Mouse (Mus musculus) embryo, embryonic 11 days (tissue): ENCODE results near the gene Olfr521.
A peak's percentile ranks its signal among the peaks of the same experiment; 100 is the strongest.
"Not testable (repeated sequence)": the region's sequence is repeated elsewhere in the genome, so short reads cannot be mapped to it uniquely, and the experiment has no call there.

Experiments used
- DNase-seq: peaks from one replicate; pipeline ENCODE4 v3.0.0-alpha.2; 2015

The Olfr521 gene

GRCm38 (mm10) chr7:99763207-99763606 lies at the start of gene Olfr521:
Gene Olfr521 (plus strand): TSS chr7:99763507.
- no peak for DNase-seq

- DNase-seq, result no peak
Observed at GRCm38 (mm10) chr7:99716536-99716935, 46.8 kb upstream of the Olfr521 start.

GRCm38 (mm10) chr7:99729973-99730372 lies 33.3 kb upstream of the Olfr521 start, which contains the start of gene Olfr520:
Gene Olfr520 (plus strand): TSS chr7:99730273.
- DNase-seq, result no peak

GRCm38 (mm10) chr7:99734612-99735011 lies 28.7 kb upstream of the Olfr521 start:
- DNase-seq, result no peak

- DNase-seq, result not testable (repeated sequence)
Observed at GRCm38 (mm10) chr7:99735491-99735890, 27.8 kb upstream of the Olfr521 start.

- no peak for DNase-seq
Observed at GRCm38 (mm10) chr7:99739276-99739675, 24.0 kb upstream of the Olfr521 start.

- no peak for DNase-seq
Observed at GRCm38 (mm10) chr7:99781385-99781784, 18.1 kb downstream of the Olfr521 start.

- no peak for DNase-seq
Observed at GRCm38 (mm10) chr7:99781916-99782315, 18.6 kb downstream of the Olfr521 start.

- no peak for DNase-seq
Observed at GRCm38 (mm10) chr7:99783421-99783820, 20.1 kb downstream of the Olfr521 start.

GRCm38 (mm10) chr7:99785553-99785952 lies 22.2 kb downstream of the Olfr521 start:
- DNase-seq, result no peak

GRCm38 (mm10) chr7:99786774-99787173 lies 23.5 kb downstream of the Olfr521 start:
- no peak for DNase-seq

GRCm38 (mm10) chr7:99787935-99788334 lies 24.6 kb downstream of the Olfr521 start:
- DNase-seq, result no peak

- peak; percentile 26 for DNase-seq
Observed at GRCm38 (mm10) chr7:99788563-99788962, 25.3 kb downstream of the Olfr521 start.

GRCm38 (mm10) chr7:99790816-99791215 lies 27.5 kb downstream of the Olfr521 start:
- no peak for DNase-seq

- no peak for DNase-seq
Observed at GRCm38 (mm10) chr7:99794096-99794495, 30.8 kb downstream of the Olfr521 start.

GRCm38 (mm10) chr7:99795192-99795981 lies 32.1 kb downstream of the Olfr521 start:
- DNase-seq, result peak; percentile 64

GRCm38 (mm10) chr7:99796471-99796870 lies 33.2 kb downstream of the Olfr521 start:
- no peak for DNase-seq

- DNase-seq, result no peak
Observed at GRCm38 (mm10) chr7:99797261-99797660, 34.0 kb downstream of the Olfr521 start.

GRCm38 (mm10) chr7:99797911-99798647 lies 34.8 kb downstream of the Olfr521 start:
- DNase-seq, result peak; percentile 87

- no peak for DNase-seq
Observed at GRCm38 (mm10) chr7:99799118-99799517, 35.8 kb downstream of the Olfr521 start.

- DNase-seq, result no peak
Observed at GRCm38 (mm10) chr7:99803535-99803934, 40.2 kb downstream of the Olfr521 start.

- DNase-seq, result not testable (repeated sequence)
Observed at GRCm38 (mm10) chr7:99804033-99804432, 40.7 kb downstream of the Olfr521 start.

- DNase-seq, result no peak
Observed at GRCm38 (mm10) chr7:99805340-99805739, 42.0 kb downstream of the Olfr521 start.

- DNase-seq, result not testable (repeated sequence)
Observed at GRCm38 (mm10) chr7:99807043-99807442, 43.7 kb downstream of the Olfr521 start.
